Mouse (Mus musculus) liver, postnatal 0 days (tissue): ENCODE data around the gene Tnfaip8l1. TPM values are rescaled to one million over a fixed set of nuclear protein-coding genes. Genes with fewer than 3 reads are reported as not detected.

Experiments used
- ATAC-seq: fragments of 200-750 bp; cut with Nextera tagmentation; 2 replicates; pipeline ENCODE4 v1.8.0; 2017; ENCODE audit warnings: mild to moderate bottlenecking, moderate library complexity
- DNase-seq: peaks from one replicate; pipeline ENCODE4 v3.0.0-alpha.2; 2016
- H3K27ac ChIP-seq: fragments of 300-500 bp; sonication (generic); 2 replicates; pipeline ENCODE4 v1.5.1; 2014; ENCODE audit warnings: antibody characterized with exemption, moderate library complexity, mild to moderate bottlenecking, low read depth
- H3K27me3 ChIP-seq: fragments of 300-500 bp; sonication (generic); 2 replicates; pipeline ENCODE4 v1.6.1; 2014; ENCODE audit warnings: low read length, control low read depth, mixed read lengths; ENCODE audit not compliant: insufficient read depth
- H3K36me3 ChIP-seq: fragments of 300-500 bp; sonication (generic); replicated peaks from 2 replicates; pipeline ENCODE4 v1.6.1; 2014; ENCODE audit warnings: mild to moderate bottlenecking, control low read depth, low read length, moderate library complexity, mixed read lengths; ENCODE audit not compliant: insufficient read depth
- H3K4me1 ChIP-seq: fragments of 300-500 bp; sonication (generic); 2 replicates; pipeline ENCODE4 v1.6.1; 2014; ENCODE audit warnings: antibody characterized with exemption, mild to moderate bottlenecking, control low read depth; ENCODE audit not compliant: insufficient read depth
- H3K4me2 ChIP-seq: fragments of 300-500 bp; sonication (generic); 2 replicates; pipeline ENCODE4 v1.6.1; 2014; ENCODE audit warnings: low read depth, mild to moderate bottlenecking, low read length, moderate library complexity, mixed read lengths
- H3K4me3 ChIP-seq: fragments of 300-500 bp; sonication (generic); 2 replicates; pipeline ENCODE4 v1.5.1; 2014; ENCODE audit warnings: low read depth, low read length
- H3K9ac ChIP-seq: fragments of 300-500 bp; sonication (generic); replicated peaks from 2 replicates; pipeline ENCODE4 v1.6.1; 2014; ENCODE audit warnings: mild to moderate bottlenecking, moderate library complexity
- H3K9me3 ChIP-seq: fragments of 300-500 bp; sonication (generic); 2 replicates; pipeline ENCODE4 v1.6.1; 2016; ENCODE audit warnings: mild to moderate bottlenecking, control low read depth, low read length, mixed read lengths
- CTCF ChIP-seq: sonication (generic); IDR thresholded peaks from 2 replicates; pipeline ENCODE4 v1.5.1; 2016; ENCODE audit warnings: antibody characterized with exemption, low read depth
- EP300 ChIP-seq: IDR thresholded peaks from 2 replicates; pipeline ENCODE4 v1.6.1; 2016; ENCODE audit warnings: antibody characterized with exemption, low read depth, mild to moderate bottlenecking
- WGBS: fragments of 180-500 bp; shearing (Covaris S2); extraction: QIAGEN DNeasy Blood & Tissue Kit; methylation state at CpG from one replicate; pipeline ENCODE4 v1.1.7; 2014; ENCODE audit not compliant: insufficient replicate concordance; 5-methylcytosine and 5-hydroxymethylcytosine counted together
- microRNA-seq: library from miRNA; unstranded; fragments of <30 nt; microRNA quantifications from one replicate; pipeline ENCODE4, GENCODE M21; 2016
- polyA plus RNA-seq: library from polyadenylated mRNA; unstranded; fragments of >200 nt; fragmentation: Nextera tagmentation; extraction: Ambion mirVana; gene quantifications from 2 replicates; pipeline ENCODE4 v1.2.1, GENCODE M21; 2015

Tnfaip8l1 gene
- polyA plus RNA-seq, 1 experiment from 2014 or later: 3.3 TPM

DNA sequence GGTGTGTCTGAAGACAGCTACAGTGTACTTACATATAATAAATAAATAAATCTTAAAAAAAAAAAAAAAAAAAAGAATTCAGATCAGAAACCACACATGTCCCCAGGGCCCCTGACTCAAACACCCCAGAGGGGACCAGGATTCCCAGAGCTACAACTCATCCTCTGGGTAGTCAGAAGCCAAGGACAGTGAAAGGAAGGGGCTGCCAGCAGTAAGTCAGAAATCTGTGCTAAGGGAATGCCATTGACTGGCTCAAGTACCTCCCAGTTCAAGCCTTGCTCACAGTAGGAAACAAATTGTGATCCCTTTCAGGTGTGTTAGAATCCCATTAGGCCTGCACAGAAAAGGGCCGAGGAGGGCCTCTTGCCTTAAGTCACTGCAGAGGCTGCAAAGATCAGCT is 52.0 kb downstream of the Tnfaip8l1 start:
- no peaks in the 10 kb centered on the region for H3K27me3 ChIP-seq
- H3K9ac ChIP-seq: no peak overlapping the region
- WGBS: 76% methylated on average over 1 of the region's 1 CpGs
- H3K4me3 ChIP-seq: no peak overlapping the region
- H3K27ac ChIP-seq: no peak overlapping the region
- ATAC-seq: no peak
- no peak for TF ChIP-seq CTCF
- TF ChIP-seq EP300: no peak
- peaks cover 26% of the 10 kb centered on the region for H3K4me1 ChIP-seq
- DNase-seq: no peak
- H3K36me3 ChIP-seq: peaks cover 17% of the 10 kb centered on the region
- H3K9me3 ChIP-seq: no peaks in the 10 kb centered on the region
- H3K4me2 ChIP-seq: no peak overlapping the region

DNA sequence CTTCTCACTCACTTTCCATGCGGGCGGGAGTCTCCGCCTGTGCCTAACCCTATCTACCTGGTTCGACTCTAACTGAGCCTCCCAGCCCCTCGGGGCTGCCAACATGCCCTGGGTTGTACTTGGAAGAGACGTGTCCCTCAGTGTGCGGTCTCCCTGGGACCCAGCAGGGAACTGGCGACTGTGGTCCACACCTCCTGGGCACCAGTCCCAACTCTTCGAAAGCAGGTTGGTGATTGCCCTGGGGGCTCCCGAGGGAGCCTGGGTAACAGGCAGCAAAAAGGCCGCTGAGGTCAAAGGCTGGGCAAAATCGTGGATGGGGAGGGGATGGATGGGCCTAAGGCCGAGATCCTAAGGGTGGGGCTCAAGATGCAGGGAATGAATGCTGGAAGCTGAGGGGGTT is 55.4 kb downstream of the Tnfaip8l1 start:
- peaks cover 28% of the 10 kb centered on the region for H3K4me1 ChIP-seq
- peak overlapping the region; percentile 91 for H3K9ac ChIP-seq
- H3K27ac ChIP-seq: peak overlapping the region; percentile 96; the same call in 1 of the 2 replicates
- no peaks in the 10 kb centered on the region for H3K27me3 ChIP-seq
- peak overlapping the region; percentile 93 for H3K4me2 ChIP-seq
- DNase-seq (no peak), ATAC-seq (no peak)
- 70% methylated on average over 13 of the region's 13 CpGs for WGBS
- H3K4me3 ChIP-seq: peak overlapping the region; percentile 82
- no peaks in the 10 kb centered on the region for H3K9me3 ChIP-seq
- no peaks in the 10 kb centered on the region for H3K36me3 ChIP-seq
- TF ChIP-seq EP300: no peak
- TF ChIP-seq CTCF: no peak

DNA sequence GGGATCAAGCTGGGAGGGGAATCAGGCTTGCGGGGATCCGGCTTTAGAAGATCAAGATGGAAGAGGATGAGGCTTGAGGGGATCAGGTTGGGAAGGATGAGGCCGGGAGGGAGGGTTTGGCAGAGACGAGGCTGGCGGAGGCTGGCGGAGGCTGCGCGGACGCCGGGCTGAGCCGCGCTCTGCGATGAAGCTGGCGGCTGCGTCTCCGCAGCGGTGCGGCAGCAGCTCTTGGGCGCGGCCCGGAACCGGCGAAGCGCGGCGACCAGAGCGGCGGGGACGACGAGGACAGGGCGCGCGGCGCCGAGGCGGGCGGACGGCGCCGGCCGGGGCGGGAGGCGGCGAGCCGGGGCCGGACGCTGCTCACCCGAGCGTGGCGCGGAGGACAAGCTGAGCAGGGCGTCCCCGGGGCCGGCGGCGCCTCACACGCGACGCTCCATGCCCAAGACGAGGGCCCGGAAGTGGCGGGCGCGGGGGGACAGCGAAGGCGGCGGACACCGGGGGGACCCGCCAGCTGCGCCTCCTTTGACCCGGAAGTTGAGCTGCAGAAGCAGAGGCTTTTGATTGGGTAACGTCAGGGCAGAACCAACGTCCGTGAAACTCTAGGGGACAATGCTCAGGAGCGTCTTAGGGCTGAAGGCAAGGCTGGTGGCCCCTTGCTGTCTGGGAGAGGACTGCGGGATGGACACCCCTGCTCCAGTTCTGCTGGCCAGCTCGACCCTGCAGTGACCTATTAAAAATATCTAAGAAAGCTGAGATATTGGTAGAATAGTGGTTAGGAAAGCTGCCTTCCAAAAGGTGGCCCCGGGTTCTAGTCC is 56.3 kb downstream of the Tnfaip8l1 start, which contains the start of gene Dpp9:
Gene Dpp9, minus strand, starts transcription at position 529 of the 815 bp plus-strand sequence.
- DNase-seq (peak; percentile 86), ATAC-seq (peak; percentile 98)
- peaks cover 25% of the 10 kb centered on the region for H3K4me1 ChIP-seq
- WGBS: 0% methylated on average over 54 of the region's 78 CpGs
- peak within 1 kb of the TSS; percentile 96 for H3K27ac ChIP-seq
- TF ChIP-seq EP300 (no peak), CTCF (0 out of 2 replicates have a peak, but pooled peaks have one; percentile 24)
- H3K4me3 ChIP-seq: peak within 1 kb of the TSS; percentile 82
- peak within 1 kb of the TSS; percentile 93 for H3K4me2 ChIP-seq
- no peaks in the 10 kb centered on the region for H3K36me3 ChIP-seq
- no peaks in the 10 kb centered on the region for H3K27me3 ChIP-seq
- H3K9ac ChIP-seq: peak within 1 kb of the TSS; percentile 91
- no peaks in the 10 kb centered on the region for H3K9me3 ChIP-seq

DNA sequence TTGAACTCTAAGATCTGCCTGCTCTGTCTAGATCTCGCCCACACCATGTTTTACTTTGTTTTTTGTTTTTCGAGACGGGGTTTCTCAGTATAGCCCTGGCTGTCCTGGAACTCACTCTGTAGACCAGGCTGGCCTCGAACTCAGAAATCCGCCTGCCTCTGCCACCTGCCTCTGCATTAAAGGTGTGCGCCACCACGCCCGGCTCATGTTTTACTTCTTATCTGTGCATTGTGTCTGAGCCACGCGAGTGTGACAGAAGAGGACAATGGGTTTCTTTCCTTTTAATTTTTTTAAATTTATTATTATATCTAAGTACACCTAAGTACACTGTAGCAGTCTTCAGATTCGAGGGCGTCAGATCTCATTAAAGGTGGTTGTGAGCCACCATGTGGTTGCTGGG is 57.0 kb downstream of the Tnfaip8l1 start:
- WGBS: 33% methylated on average over 12 of the region's 12 CpGs
- TF ChIP-seq CTCF (no peak), EP300 (no peak)
- Histone ChIP-seq H3K4me2 (peak overlapping the region; percentile 93), H3K4me1 (peaks cover 25% of the 10 kb centered on the region), H3K9ac (peak overlapping the region; percentile 91), H3K36me3 (no peaks in the 10 kb centered on the region), H3K27ac (peak overlapping the region; percentile 96), H3K4me3 (peak overlapping the region; percentile 82), H3K27me3 (no peaks in the 10 kb centered on the region), H3K9me3 (no peaks in the 10 kb centered on the region)
- ATAC-seq (no peak), DNase-seq (no peak)

DNA sequence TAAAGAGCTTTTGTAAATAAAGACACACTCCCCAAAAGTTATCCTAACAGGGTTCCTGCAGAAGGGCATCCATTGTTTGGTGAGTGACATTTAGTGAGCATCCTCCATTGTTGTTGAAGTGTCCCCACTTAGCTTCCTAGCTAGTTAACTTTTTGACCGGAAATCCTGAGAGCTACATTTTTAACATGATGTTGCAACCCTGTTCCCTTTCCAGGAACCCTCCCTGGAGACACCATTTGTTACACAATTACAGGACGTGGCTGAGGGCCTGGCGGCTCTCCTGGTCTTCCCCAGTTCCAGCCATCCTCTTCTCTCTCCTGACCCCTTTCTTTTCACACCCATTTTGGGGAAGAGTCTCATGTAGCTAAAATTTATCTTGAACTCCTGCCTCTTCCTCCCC is 57.5 kb downstream of the Tnfaip8l1 start:
- ATAC-seq (0 out of 2 replicates have a peak, but pooled peaks have one; percentile 4), DNase-seq (no peak)
- Histone ChIP-seq H3K9me3 (no peaks in the 10 kb centered on the region), H3K4me3 (no peak overlapping the region), H3K36me3 (no peaks in the 10 kb centered on the region), H3K27ac (peak overlapping the region; percentile 96), H3K4me1 (peaks cover 25% of the 10 kb centered on the region), H3K9ac (no peak overlapping the region), H3K27me3 (no peaks in the 10 kb centered on the region), H3K4me2 (0 out of 2 replicates have a peak overlapping the region, but pooled peaks have one; percentile 93)
- TF ChIP-seq EP300 (peak; percentile 53; the same call in 1 of the 2 replicates), CTCF (no peak)
- WGBS: 21% methylated on average over 3 of the region's 3 CpGs

Small RNA genes within 50 kb of the gene (microRNA-seq; reads per million reads assigned to microRNA genes)
- not detected for gene Gm44397

Other genes with a start within 250 kb of the Tnfaip8l1 start
- gene Zfp119b, start 213.0 kb upstream of the Tnfaip8l1 start, polyA plus RNA-seq: 3.8 and 4.4 TPM in 2 replicates
- 10.0 and 10.5 TPM in 2 replicates for gene Ebi3, start 209.8 kb upstream of the Tnfaip8l1 start, polyA plus RNA-seq
- gene Yju2, start 203.4 kb upstream of the Tnfaip8l1 start, polyA plus RNA-seq: 6.3 and 7.1 TPM in 2 replicates
- gene Shd, start 192.0 kb upstream of the Tnfaip8l1 start, polyA plus RNA-seq: 0.26 and 0.34 TPM in 2 replicates
- not detected in 2 replicates for gene Fsd1, start 176.0 kb upstream of the Tnfaip8l1 start, polyA plus RNA-seq
- 14.3 and 16.8 TPM in 2 replicates for gene Stap2, start 156.9 kb upstream of the Tnfaip8l1 start, polyA plus RNA-seq
- gene Mpnd, start 156.8 kb upstream of the Tnfaip8l1 start, polyA plus RNA-seq: 17.5 and 23.9 TPM in 2 replicates
- gene Sh3gl1, start 125.8 kb upstream of the Tnfaip8l1 start, polyA plus RNA-seq: 35.9 and 37.1 TPM in 2 replicates
- 4.9 and 6.5 TPM in 2 replicates for gene Chaf1a, start 122.0 kb upstream of the Tnfaip8l1 start, polyA plus RNA-seq
- 19.1 and 20.5 TPM in 2 replicates for gene Ubxn6, start 87.4 kb upstream of the Tnfaip8l1 start, polyA plus RNA-seq
- gene Hdgfl2, start 82.8 kb upstream of the Tnfaip8l1 start, polyA plus RNA-seq: 24.8 and 27.7 TPM in 2 replicates
- 0.12 and 0.24 TPM in 2 replicates for gene Plin4, start 52.7 kb upstream of the Tnfaip8l1 start, polyA plus RNA-seq
- 57.3 and 58.4 TPM in 2 replicates for gene Plin5, start 44.9 kb upstream of the Tnfaip8l1 start, polyA plus RNA-seq
- 256 and 269 TPM in 2 replicates for gene Lrg1, start 40.5 kb upstream of the Tnfaip8l1 start, polyA plus RNA-seq
- 0.56 and 0.62 TPM in 2 replicates for gene Sema6b, start 22.1 kb upstream of the Tnfaip8l1 start, polyA plus RNA-seq
- gene Mydgf, start 21.4 kb downstream of the Tnfaip8l1 start, polyA plus RNA-seq: 45.8 and 49.8 TPM in 2 replicates
- 10.2 and 12.1 TPM in 2 replicates for gene Dpp9, start 56.4 kb downstream of the Tnfaip8l1 start, polyA plus RNA-seq
- 5.1 and 5.2 TPM in 2 replicates for gene Fem1a, start 94.3 kb downstream of the Tnfaip8l1 start, polyA plus RNA-seq
- 2.6 and 3.1 TPM in 2 replicates for gene Ticam1, start 114.3 kb downstream of the Tnfaip8l1 start, polyA plus RNA-seq
- gene Plin3, start 130.4 kb downstream of the Tnfaip8l1 start, polyA plus RNA-seq: 25.8 and 26.8 TPM in 2 replicates
- not detected in 2 replicates for gene Arrdc5, start 137.8 kb downstream of the Tnfaip8l1 start, polyA plus RNA-seq
- 37.8 and 43.5 TPM in 2 replicates for gene Uhrf1, start 140.8 kb downstream of the Tnfaip8l1 start, polyA plus RNA-seq
- 5.0 and 5.8 TPM in 2 replicates for gene Kdm4b, start 163.6 kb downstream of the Tnfaip8l1 start, polyA plus RNA-seq